In the genomic region with DNA sequence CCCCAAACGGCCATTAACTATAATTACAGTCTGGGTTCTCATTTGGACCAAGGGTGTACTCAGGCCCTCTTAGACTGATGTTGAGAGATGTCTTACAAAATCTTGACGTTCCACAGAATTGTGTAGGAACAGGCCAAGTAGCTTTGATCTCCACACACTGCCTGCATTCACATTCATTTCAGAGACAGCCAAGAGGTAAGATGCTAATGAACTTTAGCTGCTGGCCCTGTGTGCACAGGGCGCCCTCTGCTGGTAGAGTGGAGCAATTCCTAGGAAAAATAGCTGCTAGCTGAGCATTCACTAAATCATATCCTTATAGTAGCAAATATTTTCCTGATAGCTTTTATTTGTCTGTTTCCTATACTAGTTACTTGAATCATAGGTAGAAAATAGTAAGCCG, we compare ENCODE assay signal across 7 mouse cellular contexts. TPM values are rescaled to one million over a fixed set of nuclear protein-coding genes. Genes with fewer than 3 reads are reported as not detected.
DNase-seq lines count a peak whose midpoint lies in the region; ATAC-seq and TF ChIP-seq lines count a peak whose summit lies in the region.

No protein-coding gene starts in this region.

- no peak for TF ChIP-seq POLR2A in CH12.LX (IDR thresholded peaks at IDR 0.05; ENCODE audit: low read depth, low read length)

- TF ChIP-seq EP300 in CH12.LX (IDR thresholded peaks at IDR 0.05; ENCODE audit: low read length) = no peak

- TF ChIP-seq CTCF in CH12.LX (conservative IDR thresholded peaks at IDR 0.05 in 1 of 2, IDR thresholded peaks at IDR 0.05 in 1 of 2; ENCODE audit: low read depth in 2 of 2, low read length in 2 of 2) = peak; percentile 94 to 98
- peak; percentile 97 for TF ChIP-seq CTCF in lung, embryonic 14.5 days (IDR thresholded peaks at IDR 0.05; ENCODE audit: low read depth)

- TF ChIP-seq RAD21 in CH12.LX (IDR thresholded peaks at IDR 0.05; ENCODE audit: low read depth, low read length) = no peak; the same call in none of the 2 replicates

- no peaks in the 10 kb centered on the region for H3K79me2 ChIP-seq in CH12.LX (replicated peaks; ENCODE audit: control insufficient read depth, extremely low read depth, insufficient read depth, poor library complexity, severe bottlenecking)

- in situ Hi-C loops in CH12.LX (cut with MboI; ENCODE audit: low pct_ligation_motif_present, low pct_unique_long_range_greater_than_20kb, low sequenced_read_pairs) = loop anchor here (10.0 to 25.0 kb wide), 2 partner anchors 373 to 710 kb away; no protein-coding TSS in a partner anchor

- H3K9ac ChIP-seq in CH12.LX (ENCODE audit: insufficient read depth, low read depth) = no peak overlapping the region
- H3K9ac ChIP-seq in lung, embryonic 14.5 days = no peak overlapping the region

- H3K4me3 ChIP-seq in CH12.LX (replicated peaks in 1 of 3; ENCODE audit: low read depth in 2 of 3, low read length in 2 of 3, poor library complexity in 1 of 3) = no peak overlapping the region
- no peak overlapping the region for H3K4me3 ChIP-seq in lung, embryonic 14.5 days (ENCODE audit: low read depth, low read length)

- no peak overlapping the region for H3K27ac ChIP-seq in CH12.LX (ENCODE audit: insufficient read depth, low read depth)
- no peak overlapping the region for H3K27ac ChIP-seq in lung, embryonic 14.5 days (ENCODE audit: low read depth)

- no peaks in the 10 kb centered on the region for H3K9me3 ChIP-seq in CH12.LX (replicated peaks; ENCODE audit: low read length)
- H3K9me3 ChIP-seq in lung, embryonic 14.5 days (ENCODE audit: low read depth, low read length) = no peaks in the 10 kb centered on the region

- no peaks in the 10 kb centered on the region for H3K27me3 ChIP-seq in CH12.LX (replicated peaks)
- H3K27me3 ChIP-seq in lung, embryonic 14.5 days (ENCODE audit: insufficient read depth, low read length) = no peaks in the 10 kb centered on the region

- ATAC-seq in lung, embryonic 14.5 days (ENCODE audit: insufficient read depth) = no peak

- H3K4me1 ChIP-seq in CH12.LX (ENCODE audit: control insufficient read depth in 1 of 2, insufficient read depth in 2 of 2) = peaks cover 0 to 6% of the 10 kb centered on the region in 2 experiments; a peak in 1 of 4 replicates
- no peaks in the 10 kb centered on the region for H3K4me1 ChIP-seq in lung, embryonic 14.5 days (ENCODE audit: insufficient read depth)

- DNase-seq in CH12.LX (ENCODE audit: extremely low read depth) = peak; percentile 77
- peak; percentile 33 for DNase-seq in WW6 (ENCODE audit: low read depth, low spot score)
- DNase-seq in cerebellum, postnatal 25 days = peak; percentile 77 to 85
- DNase-seq in gastrocnemius, postnatal 10 days = peak; percentile 59
- peak; percentile 72 to 79 for DNase-seq in kidney, postnatal 4 days
- DNase-seq in lung, embryonic 14.5 days = peak; percentile 83
- DNase-seq in right cerebral cortex, postnatal 36 days (ENCODE audit: low spot score in 2 of 2) = peak; percentile 27 to 56

- H3K36me3 ChIP-seq in CH12.LX (replicated peaks in 1 of 2; ENCODE audit: control insufficient read depth in 1 of 2, insufficient read depth in 1 of 2, low read length in 1 of 2) = no peaks in the 10 kb centered on the region
- no peaks in the 10 kb centered on the region for H3K36me3 ChIP-seq in lung, embryonic 14.5 days (ENCODE audit: insufficient read depth)

- dilution Hi-C loops in CH12.LX (cut with MboI; ENCODE audit: extremely low pct_ligation_motif_present, extremely low pct_unique_long_range_greater_than_20kb, low sequenced_read_pairs) = no loop called here

- 19% methylated on average over 4 of the region's 4 CpGs for WGBS in lung, embryonic 14.5 days

- H3K4me2 ChIP-seq in CH12.LX (ENCODE audit: insufficient read depth, low read depth, poor library complexity, severe bottlenecking) = peak overlapping the region; percentile 40; the same call in 1 of the 2 replicates
- no peak overlapping the region for H3K4me2 ChIP-seq in lung, embryonic 14.5 days

TF ChIP-seq in CH12.LX, 34 proteins besides CTCF, POLR2A, EP300 and RAD21:
- TF ChIP-seq USF1 (IDR thresholded peaks at IDR 0.05; ENCODE audit: low read depth, low read length) = no peak
- TF ChIP-seq CHD2 (IDR thresholded peaks at IDR 0.05; ENCODE audit: low read length) = no peak
- no peak for TF ChIP-seq ZNF384 (IDR thresholded peaks at IDR 0.05; ENCODE audit: low read depth, low read length)
- TF ChIP-seq TCF12 (IDR thresholded peaks at IDR 0.05; ENCODE audit: low read depth, low read length) = no peak
- peak; percentile 97 for TF ChIP-seq SMC3 (IDR thresholded peaks at IDR 0.05; ENCODE audit: low read depth, low read length)
- TF ChIP-seq IRF4 (IDR thresholded peaks at IDR 0.05; ENCODE audit: low read depth, low read length) = 0 out of 2 replicates have a peak, but pooled peaks have one; percentile 34
- no peak for TF ChIP-seq ZKSCAN1 (IDR thresholded peaks at IDR 0.05; ENCODE audit: borderline replicate concordance, low read depth, low read length)
- TF ChIP-seq TBP (conservative IDR thresholded peaks at IDR 0.05; ENCODE audit: low read depth, low read length) = peak; percentile 47; the same call in 1 of the 2 replicates
- TF ChIP-seq USF2 (conservative IDR thresholded peaks at IDR 0.05; ENCODE audit: low read depth, low read length) = no peak
- TF ChIP-seq MAFK (IDR thresholded peaks at IDR 0.05; ENCODE audit: insufficient replicate concordance, low read length) = no peak
- no peak for TF ChIP-seq JUN (IDR thresholded peaks at IDR 0.05; ENCODE audit: insufficient read depth, low read depth, low read length)
- no peak for TF ChIP-seq POLR2AphosphoS2 (IDR thresholded peaks at IDR 0.05; ENCODE audit: low read depth, low read length)
- peak; percentile 86 for TF ChIP-seq ZC3H11A (IDR thresholded peaks at IDR 0.05; ENCODE audit: low read depth, low read length)
- peak; percentile 48; the same call in 1 of the 2 replicates for TF ChIP-seq NELFE (IDR thresholded peaks at IDR 0.05; ENCODE audit: low read depth, low read length)
- TF ChIP-seq SIN3A (IDR thresholded peaks at IDR 0.05; ENCODE audit: low read length) = 0 out of 2 replicates have a peak, but pooled peaks have one; percentile 23
- no peak for TF ChIP-seq CHD1 (IDR thresholded peaks at IDR 0.05; ENCODE audit: low read depth, low read length)

RNA-seq across cellular contexts. Expression of gene Cemip2, which starts 30.8 kb away (rescaled TPM):
- total RNA-seq in CH12.LX (2012; rRNA removed) (7.2 and 8.5 TPM in 2 replicates), CH12.LX (2014; rRNA removed) (7.9 TPM in 2 replicates)
- polyA plus RNA-seq in CH12.LX (2012; ENCODE audit: insufficient read length, low read depth) = 6.4 and 7.4 TPM in 2 replicates
- total RNA-seq in gastrocnemius, postnatal 10 days (2021) = 10 to 100 TPM; 10.5 to 14.6 TPM
- 31.5 and 32.3 TPM in 2 replicates for polyA plus RNA-seq in lung, embryonic 14.5 days (2014; fragmentation: Nextera tagmentation; extraction: Ambion mirVana)

Comparison
In these comparisons a context has a peak if more than half of its experiments do, and no peak if none do; other contexts are left out.
1. DNase-seq: peak in every context shown above with its lines; median percentile 83 in lung, embryonic 14.5 days; 81 in cerebellum, postnatal 25 days; 77 in CH12.LX; 76 in kidney, postnatal 4 days; 59 in gastrocnemius, postnatal 10 days; 42 in right cerebral cortex, postnatal 36 days; 33 in WW6.